Mouse (Mus musculus): Measurements from ENCODE around the gene Mybbp1a. TPM values are rescaled to one million over a fixed set of nuclear protein-coding genes. Genes with fewer than 3 reads are reported as not detected.

Gene Mybbp1a
- polyA plus RNA-seq, 1 experiment = 25.0 TPM

GRCm38 (mm10) chr11:72407574-72407973 is 33.6 kb upstream of the Mybbp1a start:
- 35% methylated on average over 7 of the region's 7 CpGs for WGBS
- H3K27ac ChIP-seq (ENCODE audit: insufficient read depth, low read depth, low read length) = no peak overlapping the region
- no peaks in the 10 kb centered on the region; the same call in 1 of the 2 replicates for H3K27me3 ChIP-seq (ENCODE audit: control insufficient read depth, insufficient read depth, low read length)
- no peaks in the 10 kb centered on the region for H3K36me3 ChIP-seq (ENCODE audit: control insufficient read depth, insufficient read depth, low read length)
- peaks cover 7% of the 10 kb centered on the region; the same call in 1 of the 2 replicates for H3K4me1 ChIP-seq (ENCODE audit: control insufficient read depth, insufficient read depth, insufficient read length, low read length)
- TF ChIP-seq POLR2A (IDR thresholded peaks at IDR 0.05; ENCODE audit: low read depth, low read length) (no peak), CTCF (IDR thresholded peaks at IDR 0.05; ENCODE audit: extremely low read depth, insufficient read length, insufficient replicate concordance, low read depth, low read length) (no peak)
- no peak overlapping the region for H3K4me3 ChIP-seq (ENCODE audit: low read depth, low read length)

- Histone ChIP-seq H3K27me3 (ENCODE audit: control insufficient read depth, insufficient read depth, low read length) (no peaks in the 10 kb centered on the region; the same call in 1 of the 2 replicates), H3K27ac (ENCODE audit: insufficient read depth, low read depth, low read length) (no peak overlapping the region), H3K4me1 (ENCODE audit: control insufficient read depth, insufficient read depth, insufficient read length, low read length) (peaks cover 7% of the 10 kb centered on the region; the same call in 1 of the 2 replicates), H3K36me3 (ENCODE audit: control insufficient read depth, insufficient read depth, low read length) (no peaks in the 10 kb centered on the region), H3K4me3 (ENCODE audit: low read depth, low read length) (no peak overlapping the region)
- TF ChIP-seq POLR2A (IDR thresholded peaks at IDR 0.05; ENCODE audit: low read depth, low read length) = no peak
- TF ChIP-seq CTCF (IDR thresholded peaks at IDR 0.05; ENCODE audit: extremely low read depth, insufficient read length, insufficient replicate concordance, low read depth, low read length) = no peak
- 83% methylated on average over 9 of the region's 9 CpGs for WGBS
These were observed 32.5 kb upstream of the Mybbp1a start for GRCm38 (mm10) chr11:72408451-72409170.

GRCm38 (mm10) chr11:72409649-72410385 is 31.3 kb upstream of the Mybbp1a start:
- Histone ChIP-seq H3K27ac (ENCODE audit: insufficient read depth, low read depth, low read length) (no peak overlapping the region), H3K27me3 (ENCODE audit: control insufficient read depth, insufficient read depth, low read length) (no peaks in the 10 kb centered on the region; the same call in 1 of the 2 replicates), H3K4me3 (ENCODE audit: low read depth, low read length) (peak overlapping the region; percentile 24; the same call in 1 of the 2 replicates), H3K4me1 (ENCODE audit: control insufficient read depth, insufficient read depth, insufficient read length, low read length) (peaks cover 7% of the 10 kb centered on the region; the same call in 1 of the 2 replicates), H3K36me3 (ENCODE audit: control insufficient read depth, insufficient read depth, low read length) (no peaks in the 10 kb centered on the region)
- TF ChIP-seq POLR2A (IDR thresholded peaks at IDR 0.05; ENCODE audit: low read depth, low read length) = no peak
- TF ChIP-seq CTCF (IDR thresholded peaks at IDR 0.05; ENCODE audit: extremely low read depth, insufficient read length, insufficient replicate concordance, low read depth, low read length) = no peak
- whole genome bisulfite sequencing = 87% methylated on average over 12 of the region's 12 CpGs

- no peak overlapping the region for H3K27ac ChIP-seq (ENCODE audit: insufficient read depth, low read depth, low read length)
- H3K4me1 ChIP-seq (ENCODE audit: control insufficient read depth, insufficient read depth, insufficient read length, low read length) = peaks cover 7% of the 10 kb centered on the region; the same call in 1 of the 2 replicates
- no peaks in the 10 kb centered on the region for H3K36me3 ChIP-seq (ENCODE audit: control insufficient read depth, insufficient read depth, low read length)
- no peaks in the 10 kb centered on the region; the same call in 1 of the 2 replicates for H3K27me3 ChIP-seq (ENCODE audit: control insufficient read depth, insufficient read depth, low read length)
- peak overlapping the region; percentile 66 for H3K4me3 ChIP-seq (ENCODE audit: low read depth, low read length)
- TF ChIP-seq CTCF (IDR thresholded peaks at IDR 0.05; ENCODE audit: extremely low read depth, insufficient read length, insufficient replicate concordance, low read depth, low read length) (peak; percentile 43; the same call in 1 of the 2 replicates), POLR2A (IDR thresholded peaks at IDR 0.05; ENCODE audit: low read depth, low read length) (no peak)
- 5% methylated on average over 25 of the region's 25 CpGs for WGBS
These were observed 30.5 kb upstream of the Mybbp1a start for GRCm38 (mm10) chr11:72410521-72411092.

GRCm38 (mm10) chr11:72411093-72411921 is 29.8 kb upstream of the Mybbp1a start, which contains the start of gene Smtnl2:
Gene Smtnl2, minus strand, starts transcription at chr11:72411713.
- TF ChIP-seq CTCF (IDR thresholded peaks at IDR 0.05; ENCODE audit: extremely low read depth, insufficient read length, insufficient replicate concordance, low read depth, low read length) = no peak
- no peak for TF ChIP-seq POLR2A (IDR thresholded peaks at IDR 0.05; ENCODE audit: low read depth, low read length)
- H3K4me3 ChIP-seq (ENCODE audit: low read depth, low read length) = peak within 1 kb of the TSS; percentile 66
- peaks cover 7% of the 10 kb centered on the region; the same call in 1 of the 2 replicates for H3K4me1 ChIP-seq (ENCODE audit: control insufficient read depth, insufficient read depth, insufficient read length, low read length)

GRCm38 (mm10) chr11:72411945-72412344 is 29.2 kb upstream of the Mybbp1a start:
- Histone ChIP-seq H3K4me3 (ENCODE audit: low read depth, low read length) (peak overlapping the region; percentile 66), H3K27me3 (ENCODE audit: control insufficient read depth, insufficient read depth, low read length) (no peaks in the 10 kb centered on the region; the same call in 1 of the 2 replicates), H3K36me3 (ENCODE audit: control insufficient read depth, insufficient read depth, low read length) (no peaks in the 10 kb centered on the region), H3K27ac (ENCODE audit: insufficient read depth, low read depth, low read length) (no peak overlapping the region), H3K4me1 (ENCODE audit: control insufficient read depth, insufficient read depth, insufficient read length, low read length) (peaks cover 7% of the 10 kb centered on the region; the same call in 1 of the 2 replicates)
- TF ChIP-seq CTCF (IDR thresholded peaks at IDR 0.05; ENCODE audit: extremely low read depth, insufficient read length, insufficient replicate concordance, low read depth, low read length) = no peak
- no peak for TF ChIP-seq POLR2A (IDR thresholded peaks at IDR 0.05; ENCODE audit: low read depth, low read length)
- WGBS = 25% methylated on average over 9 of the region's 9 CpGs

More at GRCm38 (mm10) chr11:72411093-72411921, 29.8 kb upstream of the Mybbp1a start, which contains the start of gene Smtnl2:
- H3K36me3 ChIP-seq (ENCODE audit: control insufficient read depth, insufficient read depth, low read length) = no peaks in the 10 kb centered on the region
- H3K27ac ChIP-seq (ENCODE audit: insufficient read depth, low read depth, low read length) = no peak within 1 kb of the TSS
- no peaks in the 10 kb centered on the region; the same call in 1 of the 2 replicates for H3K27me3 ChIP-seq (ENCODE audit: control insufficient read depth, insufficient read depth, low read length)
- under 1% methylated on average over 86 of the region's 86 CpGs for whole genome bisulfite sequencing
